Mouse (Mus musculus): ENCODE data around the gene Prkg1. TPM values are rescaled to one million over a fixed set of nuclear protein-coding genes. Genes with fewer than 3 reads are reported as not detected.

Prkg1 gene
- polyA plus RNA-seq, 1 experiment: 5.9 TPM

DNA sequence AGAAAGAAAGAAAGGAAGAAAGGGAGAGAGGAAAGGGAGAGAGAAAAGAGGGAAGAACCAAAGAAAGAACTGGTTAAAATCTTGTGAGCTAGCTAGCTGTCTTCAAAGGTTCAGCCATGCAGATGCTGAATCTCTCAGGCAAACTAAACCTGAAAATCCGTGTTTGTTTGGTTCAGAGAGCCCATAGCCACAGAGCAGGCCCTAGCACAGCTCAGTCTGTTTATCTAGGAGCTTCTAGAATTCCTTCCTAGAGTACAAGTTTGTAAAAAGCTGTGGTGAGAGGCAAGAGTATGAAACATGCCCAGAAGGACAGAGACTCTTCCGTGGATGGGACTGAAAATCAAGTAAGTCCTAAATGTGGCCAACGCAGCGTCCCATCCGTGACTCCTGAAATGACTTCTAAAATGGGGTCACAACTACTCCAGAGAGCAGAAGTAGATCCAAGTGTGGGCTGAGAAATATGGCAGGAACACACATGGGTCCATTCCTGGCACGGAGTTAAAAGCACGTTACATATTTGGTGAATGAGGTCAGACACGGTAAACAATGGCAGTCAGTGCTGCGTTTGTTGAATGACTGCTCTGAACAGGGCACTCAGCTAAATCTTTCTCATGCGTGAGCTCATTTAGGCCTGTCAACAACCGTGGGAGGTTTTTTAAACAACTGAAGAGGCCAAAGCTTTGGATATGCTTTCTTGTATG, 13.7 kb downstream of the Prkg1 start:
- no peak overlapping the region for H3K4me3 ChIP-seq (ENCODE audit: insufficient read depth, low read length)
- no peak overlapping the region for H3K27ac ChIP-seq (ENCODE audit: insufficient read depth, low read length)
- no peaks in the 10 kb centered on the region for H3K4me1 ChIP-seq (ENCODE audit: control insufficient read depth, insufficient read depth, low read length)
- TF ChIP-seq POLR2A (IDR thresholded peaks at IDR 0.05; ENCODE audit: extremely low read depth, insufficient read depth, low read length) (no peak), CTCF (IDR thresholded peaks at IDR 0.05; ENCODE audit: extremely low read depth, insufficient read depth, low read length) (no peak)

DNA sequence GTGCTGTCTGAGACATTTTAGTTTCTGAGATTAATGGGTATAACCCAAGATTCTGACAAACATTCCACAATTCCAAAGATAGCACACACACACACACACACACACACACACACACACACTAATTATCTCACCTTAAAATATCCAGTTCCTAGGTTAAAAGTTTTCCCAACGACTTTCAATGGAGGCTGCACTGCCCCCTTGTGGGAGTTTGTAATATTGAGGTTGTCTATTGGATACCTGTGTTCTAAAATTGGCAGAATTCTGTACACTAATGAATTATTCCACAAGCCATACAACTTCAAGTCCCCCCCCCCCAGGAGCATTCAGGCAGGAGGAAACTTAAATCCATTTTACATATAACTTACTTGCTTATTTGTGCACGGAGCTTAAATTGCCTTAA, 18.2 kb downstream of the Prkg1 start:
- no peak for TF ChIP-seq POLR2A (IDR thresholded peaks at IDR 0.05; ENCODE audit: extremely low read depth, insufficient read depth, low read length)
- no peak for TF ChIP-seq CTCF (IDR thresholded peaks at IDR 0.05; ENCODE audit: extremely low read depth, insufficient read depth, low read length)
- H3K27ac ChIP-seq (ENCODE audit: insufficient read depth, low read length): no peak overlapping the region
- no peaks in the 10 kb centered on the region for H3K4me1 ChIP-seq (ENCODE audit: control insufficient read depth, insufficient read depth, low read length)

DNA sequence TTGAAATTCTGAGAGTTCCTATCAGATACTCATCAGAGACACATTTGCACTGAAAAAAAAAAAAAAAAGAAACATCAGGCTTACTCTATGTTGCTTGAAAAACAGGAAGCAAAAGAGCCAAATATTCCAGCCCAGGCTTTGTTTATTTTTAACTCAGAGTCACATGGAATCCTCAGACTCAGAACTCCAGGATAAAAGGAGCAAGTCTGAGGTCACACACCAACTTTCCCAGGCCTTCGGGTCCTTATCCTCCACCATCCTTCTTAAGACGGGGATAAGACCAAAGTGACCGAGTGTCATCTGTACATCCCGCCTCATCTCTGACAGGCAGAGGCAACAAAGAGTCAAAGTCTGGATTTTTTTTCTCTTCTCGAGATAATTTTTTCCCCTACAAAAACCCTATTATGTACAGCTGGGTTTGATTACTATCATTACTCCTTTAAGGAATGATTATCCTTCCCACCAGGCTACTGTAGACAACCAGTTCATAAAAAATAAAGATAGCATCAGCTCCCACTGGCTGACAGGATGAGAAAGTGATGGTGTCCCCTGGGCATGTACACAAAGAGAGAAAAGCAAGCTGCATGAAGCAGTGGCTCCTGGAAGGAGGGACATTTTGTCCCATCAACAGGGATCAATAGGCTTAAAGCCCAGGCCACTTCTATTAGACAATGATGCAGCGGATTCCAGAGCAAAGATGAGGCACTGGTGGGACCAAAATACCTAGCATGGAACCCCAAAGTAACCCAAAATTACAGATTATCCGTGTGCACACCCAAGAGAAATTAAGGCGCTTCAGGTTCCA, 21.4 kb downstream of the Prkg1 start:
- Histone ChIP-seq H3K4me3 (ENCODE audit: insufficient read depth, low read length) (no peak overlapping the region), H3K4me1 (ENCODE audit: control insufficient read depth, insufficient read depth, low read length) (no peaks in the 10 kb centered on the region), H3K27ac (ENCODE audit: insufficient read depth, low read length) (no peak overlapping the region)
- no peak for TF ChIP-seq POLR2A (IDR thresholded peaks at IDR 0.05; ENCODE audit: extremely low read depth, insufficient read depth, low read length)
- TF ChIP-seq CTCF (IDR thresholded peaks at IDR 0.05; ENCODE audit: extremely low read depth, insufficient read depth, low read length): no peak

More for the DNA sequence above, 18.2 kb downstream of the Prkg1 start:
- H3K4me3 ChIP-seq (ENCODE audit: insufficient read depth, low read length): no peak overlapping the region

DNA sequence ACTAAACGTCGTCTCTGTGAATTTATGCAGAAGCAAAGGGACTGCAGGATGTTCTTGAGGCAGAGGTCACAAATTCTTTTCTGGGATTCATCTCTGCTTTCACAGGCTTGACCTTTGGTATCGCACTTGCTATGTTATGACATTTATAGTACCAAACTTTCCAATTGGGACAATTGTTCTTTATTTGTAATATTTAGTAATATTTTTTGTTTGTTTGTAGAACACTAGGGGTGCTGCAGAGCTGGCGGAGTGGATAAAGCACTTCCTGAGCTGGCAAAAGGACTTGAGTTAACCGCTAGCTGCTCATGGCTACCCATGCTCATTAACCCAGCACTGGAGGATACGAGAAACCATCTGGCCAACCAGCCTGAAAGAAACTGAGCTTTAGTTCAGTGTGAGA, 49.9 kb downstream of the Prkg1 start:
- Histone ChIP-seq H3K4me1 (ENCODE audit: control insufficient read depth, insufficient read depth, low read length) (no peaks in the 10 kb centered on the region), H3K27ac (ENCODE audit: insufficient read depth, low read length) (no peak overlapping the region), H3K4me3 (ENCODE audit: insufficient read depth, low read length) (no peak overlapping the region)
- TF ChIP-seq CTCF (IDR thresholded peaks at IDR 0.05; ENCODE audit: extremely low read depth, insufficient read depth, low read length) (no peak), POLR2A (IDR thresholded peaks at IDR 0.05; ENCODE audit: extremely low read depth, insufficient read depth, low read length) (no peak)

DNA sequence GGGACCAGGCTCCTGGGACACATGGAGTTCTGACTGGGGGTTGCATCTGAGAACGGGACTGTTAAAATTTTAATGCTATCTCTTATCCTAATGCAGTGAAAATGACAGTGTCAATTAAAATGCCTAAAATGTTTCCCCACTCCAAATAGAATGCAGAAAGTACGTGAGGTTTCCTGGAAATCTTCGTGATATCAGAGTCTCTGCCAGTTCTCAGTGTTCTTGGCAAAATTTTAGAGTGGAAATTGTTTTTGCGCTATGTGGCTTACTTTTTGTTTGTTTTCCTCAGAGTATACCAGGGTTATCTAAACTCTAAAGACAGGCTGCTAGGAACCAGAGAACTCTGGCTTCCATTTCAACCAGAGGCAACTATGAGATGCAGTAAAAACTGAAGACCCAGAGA, 50.4 kb downstream of the Prkg1 start:
- TF ChIP-seq CTCF (IDR thresholded peaks at IDR 0.05; ENCODE audit: extremely low read depth, insufficient read depth, low read length) (no peak), POLR2A (IDR thresholded peaks at IDR 0.05; ENCODE audit: extremely low read depth, insufficient read depth, low read length) (no peak)
- Histone ChIP-seq H3K4me1 (ENCODE audit: control insufficient read depth, insufficient read depth, low read length) (no peaks in the 10 kb centered on the region), H3K4me3 (ENCODE audit: insufficient read depth, low read length) (no peak overlapping the region), H3K27ac (ENCODE audit: insufficient read depth, low read length) (no peak overlapping the region)

DNA sequence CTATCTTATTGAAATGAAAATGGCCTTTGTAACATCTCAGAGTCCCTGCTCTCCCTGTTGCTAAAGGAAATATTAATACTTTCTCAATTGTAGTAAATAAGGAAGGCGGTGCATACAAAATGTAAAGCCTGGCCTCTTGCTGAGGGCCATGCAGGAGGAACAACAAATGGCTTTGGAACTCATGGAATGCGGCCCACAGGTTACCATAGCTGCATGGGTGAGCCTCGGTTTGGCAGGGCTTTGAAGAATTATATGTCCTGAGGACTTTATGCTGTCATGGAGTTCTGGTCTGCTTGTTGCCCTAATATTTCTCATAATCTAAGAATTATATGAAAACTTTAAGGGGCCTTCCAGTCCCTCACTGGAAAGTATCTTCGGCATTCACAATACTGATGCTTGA, 51.5 kb downstream of the Prkg1 start:
- Histone ChIP-seq H3K4me3 (ENCODE audit: insufficient read depth, low read length) (no peak overlapping the region), H3K4me1 (ENCODE audit: control insufficient read depth, insufficient read depth, low read length) (no peaks in the 10 kb centered on the region), H3K27ac (ENCODE audit: insufficient read depth, low read length) (no peak overlapping the region)
- TF ChIP-seq CTCF (IDR thresholded peaks at IDR 0.05; ENCODE audit: extremely low read depth, insufficient read depth, low read length) (no peak), POLR2A (IDR thresholded peaks at IDR 0.05; ENCODE audit: extremely low read depth, insufficient read depth, low read length) (no peak)

DNA sequence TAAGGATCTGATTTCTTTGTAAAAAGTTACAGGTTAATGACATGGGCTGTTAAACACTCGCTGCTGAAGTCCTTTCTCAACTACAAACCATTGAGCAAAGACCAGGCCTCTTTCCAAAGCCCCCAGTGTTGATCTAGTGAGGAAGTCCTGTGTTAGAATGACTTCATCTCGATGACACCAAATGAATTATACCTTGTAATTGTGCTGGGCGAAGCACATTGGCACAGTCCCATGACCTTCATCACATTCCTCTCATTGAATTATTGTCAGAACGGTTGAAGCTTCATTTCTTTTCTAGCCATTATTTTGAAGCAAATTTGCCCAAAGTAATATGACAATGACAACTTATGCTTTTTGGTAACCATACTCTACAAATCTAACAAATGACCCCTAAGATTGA, 54.5 kb downstream of the Prkg1 start:
- TF ChIP-seq CTCF (IDR thresholded peaks at IDR 0.05; ENCODE audit: extremely low read depth, insufficient read depth, low read length) (no peak), POLR2A (IDR thresholded peaks at IDR 0.05; ENCODE audit: extremely low read depth, insufficient read depth, low read length) (no peak)
- Histone ChIP-seq H3K4me3 (ENCODE audit: insufficient read depth, low read length) (no peak overlapping the region), H3K27ac (ENCODE audit: insufficient read depth, low read length) (no peak overlapping the region), H3K4me1 (ENCODE audit: control insufficient read depth, insufficient read depth, low read length) (no peaks in the 10 kb centered on the region)

DNA sequence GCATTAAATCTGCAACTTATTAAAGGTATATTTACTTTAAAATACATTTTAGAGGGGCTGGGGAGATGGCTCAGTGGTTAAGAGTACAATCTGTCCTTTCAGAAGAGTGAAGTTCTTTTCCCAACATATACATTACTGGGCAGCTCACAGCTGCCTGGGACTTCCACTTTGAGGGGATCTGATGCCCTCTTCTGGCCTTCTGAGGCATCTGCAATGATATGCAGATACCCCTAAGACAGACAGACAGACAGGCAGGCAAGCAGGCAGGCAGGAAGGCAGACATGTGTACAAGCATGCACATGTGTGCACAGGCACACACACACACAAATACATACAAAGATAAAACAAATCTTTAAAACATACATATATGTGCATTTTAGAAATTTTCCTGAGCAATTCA, 60.8 kb downstream of the Prkg1 start:
- no peaks in the 10 kb centered on the region for H3K4me1 ChIP-seq (ENCODE audit: control insufficient read depth, insufficient read depth, low read length)
- no peak overlapping the region for H3K27ac ChIP-seq (ENCODE audit: insufficient read depth, low read length)
- TF ChIP-seq CTCF (IDR thresholded peaks at IDR 0.05; ENCODE audit: extremely low read depth, insufficient read depth, low read length) (no peak), POLR2A (IDR thresholded peaks at IDR 0.05; ENCODE audit: extremely low read depth, insufficient read depth, low read length) (no peak)
- no peak overlapping the region for H3K4me3 ChIP-seq (ENCODE audit: insufficient read depth, low read length)

DNA sequence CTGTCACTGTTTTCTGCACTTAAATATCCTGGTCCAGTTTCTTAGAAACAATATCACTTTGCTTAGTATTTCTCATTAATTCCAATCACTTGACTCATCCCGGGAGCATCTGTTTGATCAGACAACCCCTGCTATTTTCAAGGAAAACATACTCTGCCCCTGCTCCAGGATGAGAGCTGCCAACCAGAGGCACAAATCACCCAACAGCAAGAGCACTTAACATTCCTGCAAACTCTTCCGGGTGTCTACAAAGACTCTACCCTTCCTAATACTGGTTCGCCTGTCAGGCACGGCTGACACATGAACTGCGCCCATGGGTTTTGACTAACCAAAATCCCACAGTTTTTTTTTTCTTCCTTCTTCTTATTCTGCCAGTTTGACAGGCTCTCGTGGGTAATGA, 65.9 kb downstream of the Prkg1 start:
- Histone ChIP-seq H3K27ac (ENCODE audit: insufficient read depth, low read length) (no peak overlapping the region), H3K4me1 (ENCODE audit: control insufficient read depth, insufficient read depth, low read length) (no peaks in the 10 kb centered on the region), H3K4me3 (ENCODE audit: insufficient read depth, low read length) (no peak overlapping the region)
- TF ChIP-seq CTCF (IDR thresholded peaks at IDR 0.05; ENCODE audit: extremely low read depth, insufficient read depth, low read length): no peak
- no peak for TF ChIP-seq POLR2A (IDR thresholded peaks at IDR 0.05; ENCODE audit: extremely low read depth, insufficient read depth, low read length)

DNA sequence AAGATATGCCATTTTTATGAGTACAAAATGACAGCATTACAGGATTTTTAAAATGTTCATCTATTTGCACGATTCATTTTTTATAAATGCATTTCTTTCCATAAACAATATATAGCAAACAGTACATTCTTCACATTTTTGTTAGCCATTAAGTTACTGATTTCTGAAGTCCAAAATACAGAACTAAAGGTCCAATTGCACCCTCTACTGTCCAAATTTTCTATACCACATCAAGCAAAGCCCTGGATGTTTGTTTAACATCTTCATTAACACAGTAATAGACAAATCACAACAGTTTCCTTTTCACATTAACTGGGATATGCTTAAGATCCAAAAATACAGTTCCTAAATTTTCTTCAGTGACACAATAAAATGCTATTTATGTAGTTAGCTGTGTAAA, 84.0 kb downstream of the Prkg1 start:
- H3K4me1 ChIP-seq (ENCODE audit: control insufficient read depth, insufficient read depth, low read length): no peaks in the 10 kb centered on the region
- TF ChIP-seq CTCF (IDR thresholded peaks at IDR 0.05; ENCODE audit: extremely low read depth, insufficient read depth, low read length): no peak
- TF ChIP-seq POLR2A (IDR thresholded peaks at IDR 0.05; ENCODE audit: extremely low read depth, insufficient read depth, low read length): no peak
- no peak overlapping the region for H3K27ac ChIP-seq (ENCODE audit: insufficient read depth, low read length)
- H3K4me3 ChIP-seq (ENCODE audit: insufficient read depth, low read length): no peak overlapping the region
